Mouse (Mus musculus) embryonic facial prominence, embryonic 11.5 days (tissue): ENCODE data around the gene Rxra. TPM values are rescaled to one million over a fixed set of nuclear protein-coding genes. Genes with fewer than 3 reads are reported as not detected.

Experiments
- ATAC-seq: fragments of 200-750 bp; cut with Nextera tagmentation; replicated peaks from 2 replicates; pipeline ENCODE4 v1.8.0; 2017; ENCODE audit warnings: low read depth; ENCODE audit not compliant: insufficient number of reproducible peaks, low FRiP score, low TSS enrichment
- DNase-seq: peaks from one replicate; pipeline ENCODE4 v3.0.0-alpha.2; 2015; ENCODE audit warnings: low spot score
- H3K27ac ChIP-seq: fragments of 300-500 bp; sonication (generic); replicated peaks from 2 replicates; pipeline ENCODE4 v1.5.1; 2014; ENCODE audit warnings: mild to moderate bottlenecking, low read depth, low read length, control low read depth
- H3K27me3 ChIP-seq: fragments of 300-500 bp; sonication (generic); 2 replicates; pipeline ENCODE4 v1.6.1; 2014; ENCODE audit warnings: mild to moderate bottlenecking, low read length, moderate library complexity, mixed read lengths; ENCODE audit not compliant: control insufficient read depth, insufficient read depth
- H3K36me3 ChIP-seq: fragments of 300-500 bp; sonication (generic); replicated peaks from 2 replicates; pipeline ENCODE4 v1.6.1; 2014; ENCODE audit warnings: low read depth, mild to moderate bottlenecking, low read length, moderate library complexity, mixed read lengths; ENCODE audit not compliant: control insufficient read depth, insufficient read depth
- H3K4me1 ChIP-seq: fragments of 300-500 bp; sonication (generic); 2 replicates; pipeline ENCODE4 v1.6.1; 2014; ENCODE audit warnings: low read length, mixed read lengths; ENCODE audit not compliant: control insufficient read depth, insufficient read depth
- H3K4me2 ChIP-seq: fragments of 300-500 bp; sonication (generic); 2 replicates; pipeline ENCODE4 v1.6.1; 2014; ENCODE audit warnings: low read depth, mild to moderate bottlenecking, control low read depth, low read length, moderate library complexity
- H3K4me3 ChIP-seq: fragments of 300-500 bp; sonication (generic); 2 replicates; pipeline ENCODE4 v1.5.1; 2014; ENCODE audit warnings: low read depth, low read length, control low read depth
- H3K9ac ChIP-seq: fragments of 300-500 bp; sonication (generic); replicated peaks from 2 replicates; pipeline ENCODE4 v1.6.1; 2014; ENCODE audit warnings: mild to moderate bottlenecking, control low read depth, low read length
- H3K9me3 ChIP-seq: fragments of 300-500 bp; sonication (generic); replicated peaks from 2 replicates; pipeline ENCODE4 v1.6.1; 2016; ENCODE audit warnings: mild to moderate bottlenecking, low read length, inconsistent platforms, mixed read lengths; ENCODE audit not compliant: control insufficient read depth
- WGBS: fragments of 180-500 bp; shearing (Covaris S2); extraction: QIAGEN DNeasy Blood & Tissue Kit; methylation state at CpG from one replicate; pipeline ENCODE4 v1.1.7; 2014; 5-methylcytosine and 5-hydroxymethylcytosine counted together
- polyA plus RNA-seq: library from polyadenylated mRNA; unstranded; fragments of >200 nt; fragmentation: Nextera tagmentation; extraction: Ambion mirVana; gene quantifications from 2 replicates; pipeline ENCODE4 v1.2.1, GENCODE M21; 2014

Gene Rxra
- 7.6 and 9.7 TPM in 2 replicates for polyA plus RNA-seq

GRCm38 (mm10) chr2:27676106-27676477, at the start of gene Rxra:
Rxra (plus strand) TSS chr2:27676440.
- no peaks in the 10 kb centered on the region for H3K36me3 ChIP-seq
- peak within 1 kb of the TSS; percentile 90 for H3K4me2 ChIP-seq
- no peaks in the 10 kb centered on the region for H3K9me3 ChIP-seq
- peak within 1 kb of the TSS; percentile 95 for H3K27ac ChIP-seq
- DNase-seq (peak; percentile 74), ATAC-seq (no peak)
- peak within 1 kb of the TSS; percentile 89 for H3K4me3 ChIP-seq
- H3K27me3 ChIP-seq: no peaks in the 10 kb centered on the region
- peak within 1 kb of the TSS; percentile 95 for H3K9ac ChIP-seq
- WGBS: under 1% methylated on average over 16 of the region's 16 CpGs
- H3K4me1 ChIP-seq: peaks cover 19% of the 10 kb centered on the region

GRCm38 (mm10) chr2:27626604-27627003, 49.6 kb upstream of the Rxra start:
- Histone ChIP-seq H3K4me2 (no peak overlapping the region), H3K9me3 (no peaks in the 10 kb centered on the region), H3K36me3 (no peaks in the 10 kb centered on the region), H3K27ac (no peak overlapping the region), H3K4me1 (no peaks in the 10 kb centered on the region), H3K4me3 (no peak overlapping the region), H3K9ac (no peak overlapping the region), H3K27me3 (no peaks in the 10 kb centered on the region)
- DNase-seq (no peak), ATAC-seq (no peak)
- 70% methylated on average over 1 of the region's 1 CpGs for whole genome bisulfite sequencing

DNA sequence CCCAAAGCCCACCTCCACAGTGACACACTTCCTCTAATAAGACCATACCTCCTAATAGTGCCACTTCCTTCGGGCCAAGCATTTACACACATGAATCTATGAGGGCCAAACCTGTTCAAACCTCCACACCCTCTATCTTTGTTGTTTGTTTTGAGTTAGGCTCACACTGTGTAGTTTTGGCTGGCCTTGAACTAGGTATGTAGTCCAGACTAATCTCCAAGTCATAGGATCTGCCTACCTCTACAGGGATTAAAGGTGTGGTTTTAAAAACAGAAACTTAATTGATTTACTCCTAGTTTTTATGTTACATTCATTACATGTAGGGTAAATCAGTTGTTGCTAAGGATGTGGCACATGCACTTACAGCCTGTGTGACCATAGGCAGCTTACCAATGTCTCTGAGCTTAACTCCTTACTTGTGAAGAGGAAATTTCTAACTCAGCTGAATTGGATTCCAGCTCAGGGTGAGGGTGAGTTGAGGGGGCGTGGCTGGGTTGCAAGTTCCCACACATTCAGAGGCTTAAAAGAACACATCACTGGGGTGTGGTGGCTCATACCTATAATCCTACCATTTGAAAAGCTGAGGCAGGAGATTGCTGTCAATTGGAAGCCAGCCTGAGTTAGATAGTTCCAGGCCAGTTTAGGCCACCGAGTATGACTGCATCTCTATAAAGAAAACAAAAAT, 45.5 kb upstream of the Rxra start:
- Histone ChIP-seq H3K36me3 (no peaks in the 10 kb centered on the region), H3K4me2 (no peak overlapping the region), H3K9ac (no peak overlapping the region), H3K4me3 (no peak overlapping the region), H3K9me3 (no peaks in the 10 kb centered on the region), H3K27me3 (no peaks in the 10 kb centered on the region), H3K4me1 (no peaks in the 10 kb centered on the region), H3K27ac (no peak overlapping the region)
- WGBS: 84% methylated on average over 3 of the region's 3 CpGs
- DNase-seq (no peak), ATAC-seq (no peak)

GRCm38 (mm10) chr2:27633471-27633870, 42.8 kb upstream of the Rxra start:
- Histone ChIP-seq H3K27me3 (no peaks in the 10 kb centered on the region), H3K9me3 (no peaks in the 10 kb centered on the region), H3K36me3 (no peaks in the 10 kb centered on the region), H3K4me3 (no peak overlapping the region), H3K9ac (no peak overlapping the region), H3K4me1 (no peaks in the 10 kb centered on the region), H3K4me2 (no peak overlapping the region), H3K27ac (no peak overlapping the region)
- 60% methylated on average over 2 of the region's 2 CpGs for WGBS
- ATAC-seq (no peak), DNase-seq (no peak)

DNA sequence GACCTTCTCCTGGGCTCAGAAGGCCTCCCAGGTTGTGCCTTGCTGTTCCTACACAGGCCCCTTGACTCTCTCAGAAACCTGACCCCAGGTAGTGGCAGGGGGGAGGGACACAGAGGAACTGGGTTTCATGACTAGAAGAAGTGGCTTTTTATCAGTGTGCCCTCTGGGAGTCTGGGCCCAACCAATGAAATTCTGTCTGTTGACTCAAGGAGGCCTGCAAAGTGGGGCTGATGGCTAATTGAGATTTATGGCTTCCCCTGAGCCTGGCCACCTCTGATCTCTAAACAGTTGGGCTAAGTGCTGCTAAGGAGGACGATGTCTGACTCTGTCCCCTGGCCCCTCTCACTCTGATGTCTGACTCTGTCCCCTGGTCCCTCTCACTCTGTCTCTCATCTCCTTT, 42.2 kb upstream of the Rxra start:
- Histone ChIP-seq H3K9me3 (no peaks in the 10 kb centered on the region), H3K4me3 (no peak overlapping the region), H3K27ac (no peak overlapping the region), H3K4me2 (no peak overlapping the region), H3K27me3 (no peaks in the 10 kb centered on the region), H3K9ac (no peak overlapping the region), H3K36me3 (no peaks in the 10 kb centered on the region), H3K4me1 (no peaks in the 10 kb centered on the region)
- ATAC-seq: no peak
- 31% methylated on average over 1 of the region's 1 CpGs for WGBS
- DNase-seq: no peak

GRCm38 (mm10) chr2:27635147-27635738, 41.0 kb upstream of the Rxra start:
- Histone ChIP-seq H3K9ac (no peak overlapping the region), H3K4me1 (no peaks in the 10 kb centered on the region), H3K4me3 (no peak overlapping the region), H3K4me2 (no peak overlapping the region), H3K27me3 (no peaks in the 10 kb centered on the region), H3K9me3 (no peaks in the 10 kb centered on the region), H3K36me3 (no peaks in the 10 kb centered on the region), H3K27ac (no peak overlapping the region)
- WGBS: 77% methylated on average over 13 of the region's 13 CpGs
- DNase-seq (no peak), ATAC-seq (no peak)

GRCm38 (mm10) chr2:27636796-27637195, 39.4 kb upstream of the Rxra start:
- H3K4me3 ChIP-seq: no peak overlapping the region
- H3K27me3 ChIP-seq: no peaks in the 10 kb centered on the region
- H3K4me2 ChIP-seq: no peak overlapping the region
- no peaks in the 10 kb centered on the region for H3K4me1 ChIP-seq
- DNase-seq: no peak
- H3K36me3 ChIP-seq: no peaks in the 10 kb centered on the region
- no peak overlapping the region for H3K9ac ChIP-seq
- H3K9me3 ChIP-seq: no peaks in the 10 kb centered on the region
- ATAC-seq: no peak
- no peak overlapping the region for H3K27ac ChIP-seq
- WGBS: 64% methylated on average over 1 of the region's 1 CpGs

GRCm38 (mm10) chr2:27637281-27637896, 38.9 kb upstream of the Rxra start:
- Histone ChIP-seq H3K9ac (no peak overlapping the region), H3K4me1 (no peaks in the 10 kb centered on the region), H3K36me3 (no peaks in the 10 kb centered on the region), H3K27me3 (no peaks in the 10 kb centered on the region), H3K9me3 (no peaks in the 10 kb centered on the region), H3K4me3 (no peak overlapping the region), H3K4me2 (no peak overlapping the region), H3K27ac (no peak overlapping the region)
- 84% methylated on average over 8 of the region's 8 CpGs for WGBS
- DNase-seq: no peak
- no peak for ATAC-seq
